Mouse (Mus musculus) limb, embryonic 10.5 days (tissue): ENCODE data around the gene Pemt. TPM values are rescaled to one million over a fixed set of nuclear protein-coding genes. Genes with fewer than 3 reads are reported as not detected.
"Not testable (repeated sequence)": the region's sequence is repeated elsewhere in the genome, so short reads cannot be mapped to it uniquely, and the experiment has no call there.

Experiments used
- DNase-seq: peaks from one replicate; pipeline ENCODE4 v3.0.0-alpha.2; 2017; ENCODE audit warnings: low spot score
- H3K27ac ChIP-seq: fragments of 300-500 bp; sonication (generic); 2 replicates; pipeline ENCODE4 v1.5.1; 2016; ENCODE audit warnings: mild to moderate bottlenecking
- H3K27me3 ChIP-seq: fragments of 300-500 bp; sonication (generic); 2 replicates; pipeline ENCODE4 v1.6.1; 2016; ENCODE audit warnings: low read depth, mild to moderate bottlenecking; ENCODE audit not compliant: poor library complexity, severe bottlenecking
- H3K36me3 ChIP-seq: fragments of 300-500 bp; sonication (generic); 2 replicates; pipeline ENCODE4 v1.6.1; 2016; ENCODE audit warnings: mild to moderate bottlenecking, moderate library complexity
- H3K4me1 ChIP-seq: fragments of 300-500 bp; sonication (generic); 2 replicates; pipeline ENCODE4 v1.6.1; 2016
- H3K4me3 ChIP-seq: fragments of 300-500 bp; sonication (generic); 2 replicates; pipeline ENCODE4 v1.5.1; 2016; ENCODE audit warnings: mild to moderate bottlenecking, moderate library complexity
- H3K9me3 ChIP-seq: fragments of 300-500 bp; sonication (generic); replicated peaks from 2 replicates; pipeline ENCODE4 v1.6.1; 2016; ENCODE audit warnings: mild to moderate bottlenecking
- WGBS: fragments of 180-500 bp; shearing (Covaris S2); methylation state at CpG from one replicate; pipeline ENCODE4 v1.1.7; 2016; 5-methylcytosine and 5-hydroxymethylcytosine counted together
- polyA plus RNA-seq: library from polyadenylated mRNA; unstranded; fragments of >200 nt; fragmentation: Nextera tagmentation; extraction: Ambion mirVana; gene quantifications from 2 replicates; pipeline ENCODE4 v1.2.1, GENCODE M21; 2016

The Pemt gene
- polyA plus RNA-seq, 1 experiment from 2014 or later, result 5.3 TPM

GRCm38 (mm10) chr11:59952892-59953291 lies 93.4 kb downstream of the Pemt start:
- no peak for DNase-seq
- Histone ChIP-seq H3K27ac (no peak overlapping the region), H3K4me3 (no peak overlapping the region), H3K27me3 (no peaks in the 10 kb centered on the region), H3K4me1 (peaks cover 16% of the 10 kb centered on the region), H3K36me3 (peaks cover 21% of the 10 kb centered on the region), H3K9me3 (no peaks in the 10 kb centered on the region)
- 84% methylated on average over 14 of the region's 14 CpGs for WGBS

GRCm38 (mm10) chr11:59948401-59948767 lies 97.9 kb downstream of the Pemt start:
- H3K36me3 ChIP-seq, result peaks cover 2% of the 10 kb centered on the region; the same call in 1 of the 2 replicates
- 2% methylated on average over 16 of the region's 16 CpGs for WGBS
- H3K27ac ChIP-seq, result peak overlapping the region; percentile 92
- H3K9me3 ChIP-seq, result no peaks in the 10 kb centered on the region
- H3K4me1 ChIP-seq, result peaks cover 16% of the 10 kb centered on the region
- DNase-seq, result no peak
- no peaks in the 10 kb centered on the region for H3K27me3 ChIP-seq
- peak overlapping the region; percentile 86 for H3K4me3 ChIP-seq

- H3K27me3 ChIP-seq, result no peaks in the 10 kb centered on the region
- H3K9me3 ChIP-seq, result no peaks in the 10 kb centered on the region
- 1% methylated on average over 43 of the region's 43 CpGs for WGBS
- H3K4me3 ChIP-seq, result peak within 1 kb of the TSS; percentile 86
- DNase-seq, result peak; percentile 97
- H3K36me3 ChIP-seq, result peaks cover 2% of the 10 kb centered on the region; the same call in 1 of the 2 replicates
- H3K27ac ChIP-seq, result peak within 1 kb of the TSS; percentile 92
- H3K4me1 ChIP-seq, result peaks cover 16% of the 10 kb centered on the region
Measured at GRCm38 (mm10) chr11:59947752-59948400, 98.4 kb downstream of the Pemt start, which contains the start of gene Med9. Med9 (plus strand) TSS chr11:59948206.

- not testable (repeated sequence) for H3K27me3 ChIP-seq, H3K4me3 ChIP-seq, H3K27ac ChIP-seq, DNase-seq, H3K9me3 ChIP-seq, H3K36me3 ChIP-seq
- H3K4me1 ChIP-seq, result peaks cover 16% of the 10 kb centered on the region
- 87% methylated on average over 10 of the region's 10 CpGs for WGBS
Measured at GRCm38 (mm10) chr11:59944855-59945254, 101.4 kb downstream of the Pemt start.

- no peaks in the 10 kb centered on the region for H3K36me3 ChIP-seq
- WGBS, result 32% methylated on average over 3 of the region's 3 CpGs
- no peaks in the 10 kb centered on the region for H3K9me3 ChIP-seq
- H3K4me1 ChIP-seq, result no peaks in the 10 kb centered on the region
- H3K27ac ChIP-seq, result no peak overlapping the region
- H3K4me3 ChIP-seq, result no peak overlapping the region
- no peak for DNase-seq
- H3K27me3 ChIP-seq, result 0 out of 2 replicates have a peak, but pooled peaks cover 7% of the 10 kb centered on the region
Measured at GRCm38 (mm10) chr11:59941391-59941790, 104.9 kb downstream of the Pemt start.

- H3K27me3 ChIP-seq, result 0 out of 2 replicates have a peak, but pooled peaks cover 7% of the 10 kb centered on the region
- H3K27ac ChIP-seq, result no peak overlapping the region
- WGBS, result 77% methylated on average over 3 of the region's 3 CpGs
- no peaks in the 10 kb centered on the region for H3K36me3 ChIP-seq
- H3K9me3 ChIP-seq, result no peaks in the 10 kb centered on the region
- no peak for DNase-seq
- no peaks in the 10 kb centered on the region for H3K4me1 ChIP-seq
- H3K4me3 ChIP-seq, result no peak overlapping the region
Measured at GRCm38 (mm10) chr11:59940645-59941044, 105.6 kb downstream of the Pemt start.

GRCm38 (mm10) chr11:59939821-59940220 lies 106.5 kb downstream of the Pemt start:
- no peak overlapping the region for H3K4me3 ChIP-seq
- no peaks in the 10 kb centered on the region for H3K4me1 ChIP-seq
- no peaks in the 10 kb centered on the region for H3K9me3 ChIP-seq
- H3K27me3 ChIP-seq, result 0 out of 2 replicates have a peak, but pooled peaks cover 7% of the 10 kb centered on the region
- WGBS, result 76% methylated on average over 1 of the region's 1 CpGs
- no peak overlapping the region for H3K27ac ChIP-seq
- DNase-seq, result no peak
- no peaks in the 10 kb centered on the region for H3K36me3 ChIP-seq

GRCm38 (mm10) chr11:59937615-59938014 lies 108.7 kb downstream of the Pemt start:
- no peaks in the 10 kb centered on the region for H3K9me3 ChIP-seq
- 51% methylated on average over 2 of the region's 2 CpGs for WGBS
- no peaks in the 10 kb centered on the region for H3K36me3 ChIP-seq
- H3K27ac ChIP-seq, result no peak overlapping the region
- no peak overlapping the region for H3K4me3 ChIP-seq
- 0 out of 2 replicates have a peak, but pooled peaks cover 7% of the 10 kb centered on the region for H3K27me3 ChIP-seq
- no peak for DNase-seq
- 0 out of 2 replicates have a peak, but pooled peaks cover 7% of the 10 kb centered on the region for H3K4me1 ChIP-seq

GRCm38 (mm10) chr11:59937023-59937422 lies 109.3 kb downstream of the Pemt start:
- DNase-seq, result no peak
- WGBS, result 86% methylated on average over 3 of the region's 3 CpGs
- no peak overlapping the region for H3K4me3 ChIP-seq
- no peak overlapping the region for H3K27ac ChIP-seq
- no peaks in the 10 kb centered on the region for H3K9me3 ChIP-seq
- 0 out of 2 replicates have a peak, but pooled peaks cover 7% of the 10 kb centered on the region for H3K27me3 ChIP-seq
- 0 out of 2 replicates have a peak, but pooled peaks cover 7% of the 10 kb centered on the region for H3K4me1 ChIP-seq
- no peaks in the 10 kb centered on the region for H3K36me3 ChIP-seq

- H3K9me3 ChIP-seq, result no peaks in the 10 kb centered on the region
- DNase-seq, result no peak
- 0 out of 2 replicates have a peak, but pooled peaks cover 7% of the 10 kb centered on the region for H3K4me1 ChIP-seq
- H3K36me3 ChIP-seq, result no peaks in the 10 kb centered on the region
- no peak overlapping the region for H3K4me3 ChIP-seq
- no peak overlapping the region for H3K27ac ChIP-seq
- WGBS, result 56% methylated on average over 12 of the region's 12 CpGs
- 0 out of 2 replicates have a peak, but pooled peaks cover 5% of the 10 kb centered on the region for H3K27me3 ChIP-seq
Measured at GRCm38 (mm10) chr11:59933943-59934342, 112.3 kb downstream of the Pemt start.

- no peaks in the 10 kb centered on the region for H3K9me3 ChIP-seq
- H3K27ac ChIP-seq, result no peak overlapping the region
- no peak for DNase-seq
- 0 out of 2 replicates have a peak, but pooled peaks cover 7% of the 10 kb centered on the region for H3K4me1 ChIP-seq
- no peaks in the 10 kb centered on the region for H3K27me3 ChIP-seq
- WGBS, result 80% methylated on average over 9 of the region's 9 CpGs
- H3K36me3 ChIP-seq, result no peaks in the 10 kb centered on the region
- no peak overlapping the region for H3K4me3 ChIP-seq
Measured at GRCm38 (mm10) chr11:59932560-59933337, 113.5 kb downstream of the Pemt start.

GRCm38 (mm10) chr11:59930031-59930430 lies 116.3 kb downstream of the Pemt start:
- 43% methylated on average over 4 of the region's 4 CpGs for WGBS
- no peak overlapping the region for H3K4me3 ChIP-seq

GRCm38 (mm10) chr11:59921265-59921664 lies 125.0 kb downstream of the Pemt start:
- DNase-seq, result no peak
- H3K4me3 ChIP-seq, result no peak overlapping the region
- no peaks in the 10 kb centered on the region for H3K27me3 ChIP-seq
- no peaks in the 10 kb centered on the region for H3K36me3 ChIP-seq
- H3K27ac ChIP-seq, result no peak overlapping the region
- no peaks in the 10 kb centered on the region for H3K9me3 ChIP-seq
- H3K4me1 ChIP-seq, result peaks cover 6% of the 10 kb centered on the region
- WGBS, result 12% methylated on average over 7 of the region's 7 CpGs

More at GRCm38 (mm10) chr11:59930031-59930430, 116.3 kb downstream of the Pemt start:
- Histone ChIP-seq H3K27me3 (no peaks in the 10 kb centered on the region), H3K27ac (no peak overlapping the region), H3K4me1 (0 out of 2 replicates have a peak, but pooled peaks cover 7% of the 10 kb centered on the region), H3K9me3 (no peaks in the 10 kb centered on the region), H3K36me3 (no peaks in the 10 kb centered on the region)
- no peak for DNase-seq
